Mouse (Mus musculus) hindbrain, embryonic 13.5 days (tissue): ENCODE measurements around the gene Borcs6. TPM values are rescaled to one million over a fixed set of nuclear protein-coding genes. Genes with fewer than 3 reads are reported as not detected.
"Not testable (repeated sequence)": the region's sequence is repeated elsewhere in the genome, so short reads cannot be mapped to it uniquely, and the experiment has no call there.

Source experiments
- ATAC-seq: fragments of 200-750 bp; cut with Nextera tagmentation; 2 replicates; pipeline ENCODE4 v1.8.0; 2017; ENCODE audit warnings: moderate TSS enrichment; ENCODE audit not compliant: low FRiP score
- H3K27ac ChIP-seq: fragments of 300-500 bp; sonication (generic); 2 replicates; pipeline ENCODE4 v1.5.1; 2015; ENCODE audit warnings: inconsistent platforms, mild to moderate bottlenecking, moderate library complexity
- H3K27me3 ChIP-seq: fragments of 300-500 bp; sonication (generic); 2 replicates; pipeline ENCODE4 v1.6.1; 2015; ENCODE audit warnings: mild to moderate bottlenecking, inconsistent platforms
- H3K36me3 ChIP-seq: fragments of 300-500 bp; sonication (generic); 2 replicates; pipeline ENCODE4 v1.6.1; 2015; ENCODE audit warnings: mild to moderate bottlenecking, inconsistent platforms
- H3K4me1 ChIP-seq: fragments of 300-500 bp; sonication (generic); replicated peaks from 2 replicates; pipeline ENCODE4 v1.6.1; 2015; ENCODE audit warnings: inconsistent platforms
- H3K4me2 ChIP-seq: fragments of 300-500 bp; sonication (generic); 2 replicates; pipeline ENCODE4 v1.6.1; 2015; ENCODE audit warnings: inconsistent platforms, mild to moderate bottlenecking, moderate library complexity
- H3K4me3 ChIP-seq: fragments of 300-500 bp; sonication (generic); 2 replicates; pipeline ENCODE4 v1.5.1; 2015; ENCODE audit warnings: mild to moderate bottlenecking, inconsistent platforms
- H3K9ac ChIP-seq: fragments of 300-500 bp; sonication (generic); 2 replicates; pipeline ENCODE4 v1.6.1; 2015; ENCODE audit warnings: mild to moderate bottlenecking, inconsistent platforms
- H3K9me3 ChIP-seq: fragments of 300-500 bp; sonication (generic); 2 replicates; pipeline ENCODE4 v1.6.1; 2016; ENCODE audit warnings: inconsistent platforms
- WGBS: fragments of 180-500 bp; shearing (Covaris S2); methylation state at CpG from one replicate; pipeline ENCODE4 v1.1.7; 2015; 5-methylcytosine and 5-hydroxymethylcytosine counted together
- polyA plus RNA-seq: library from polyadenylated mRNA; unstranded; fragments of >200 nt; fragmentation: Nextera tagmentation; extraction: Ambion mirVana; gene quantifications from 2 replicates; pipeline ENCODE4 v1.2.1, GENCODE M21; 2015

Gene Borcs6
- polyA plus RNA-seq, 1 experiment from 2014 or later: 15.2 TPM

- H3K4me1 ChIP-seq: peaks cover 45% of the 10 kb centered on the region
- no peaks in the 10 kb centered on the region for H3K27me3 ChIP-seq
- WGBS: 60% methylated on average over 2 of the region's 2 CpGs
- H3K27ac ChIP-seq: peak overlapping the region; percentile 98
- 0 out of 2 replicates have a peak overlapping the region, but pooled peaks have one; percentile 24 for H3K9ac ChIP-seq
- H3K4me2 ChIP-seq: peak overlapping the region; percentile 96
- H3K36me3 ChIP-seq: peaks cover 24% of the 10 kb centered on the region
- H3K9me3 ChIP-seq: no peaks in the 10 kb centered on the region
- no peak for ATAC-seq
- no peak overlapping the region for H3K4me3 ChIP-seq
These were observed 28.1 kb downstream of the Borcs6 start for GRCm38 (mm10) chr11:69087597-69087996.

GRCm38 (mm10) chr11:69088103-69088855, 28.8 kb downstream of the Borcs6 start, which contains the start of gene Vamp2:
Gene Vamp2, plus strand, starts transcription at chr11:69088490.
- H3K27me3 ChIP-seq: no peaks in the 10 kb centered on the region
- 1% methylated on average over 62 of the region's 67 CpGs for WGBS
- no peaks in the 10 kb centered on the region for H3K9me3 ChIP-seq
- peak within 1 kb of the TSS; percentile 100 for H3K9ac ChIP-seq
- H3K4me3 ChIP-seq: peak within 1 kb of the TSS; percentile 98
- peak within 1 kb of the TSS; percentile 98 for H3K27ac ChIP-seq
- H3K4me2 ChIP-seq: peak within 1 kb of the TSS; percentile 96
- H3K36me3 ChIP-seq: peaks cover 28% of the 10 kb centered on the region
- peak; percentile 73 for ATAC-seq
- H3K4me1 ChIP-seq: peaks cover 45% of the 10 kb centered on the region

- peaks cover 28% of the 10 kb centered on the region for H3K36me3 ChIP-seq
- H3K4me2 ChIP-seq: peak overlapping the region; percentile 96
- peak overlapping the region; percentile 98 for H3K27ac ChIP-seq
- H3K9ac ChIP-seq: peak overlapping the region; percentile 100
- H3K4me3 ChIP-seq: peak overlapping the region; percentile 98
- peak; percentile 21 for ATAC-seq
- no peaks in the 10 kb centered on the region for H3K27me3 ChIP-seq
- H3K4me1 ChIP-seq: peaks cover 45% of the 10 kb centered on the region
- no peaks in the 10 kb centered on the region for H3K9me3 ChIP-seq
- 12% methylated on average over 25 of the region's 25 CpGs for WGBS
These were observed 29.5 kb downstream of the Borcs6 start for GRCm38 (mm10) chr11:69088856-69089615.

- H3K9ac ChIP-seq: peak overlapping the region; percentile 100
- peak overlapping the region; percentile 98; the same call in 1 of the 2 replicates for H3K27ac ChIP-seq
- no peak for ATAC-seq
- no peaks in the 10 kb centered on the region for H3K9me3 ChIP-seq
- peaks cover 28% of the 10 kb centered on the region for H3K36me3 ChIP-seq
- H3K4me3 ChIP-seq: peak overlapping the region; percentile 98
- peaks cover 49% of the 10 kb centered on the region for H3K4me1 ChIP-seq
- H3K27me3 ChIP-seq: no peaks in the 10 kb centered on the region
- H3K4me2 ChIP-seq: peak overlapping the region; percentile 96
- 89% methylated on average over 12 of the region's 12 CpGs for WGBS
These were observed 30.2 kb downstream of the Borcs6 start for GRCm38 (mm10) chr11:69089616-69090290.

- Histone ChIP-seq H3K27ac (0 out of 2 replicates have a peak overlapping the region, but pooled peaks have one; percentile 2), H3K4me2 (peak overlapping the region; percentile 96), H3K4me1 (peaks cover 53% of the 10 kb centered on the region), H3K27me3 (no peaks in the 10 kb centered on the region), H3K9me3 (no peaks in the 10 kb centered on the region), H3K9ac (peak overlapping the region; percentile 100), H3K4me3 (peak overlapping the region; percentile 98; the same call in 1 of the 2 replicates), H3K36me3 (peaks cover 28% of the 10 kb centered on the region)
- no peak for ATAC-seq
- WGBS: 65% methylated on average over 5 of the region's 6 CpGs
These were observed 30.9 kb downstream of the Borcs6 start for GRCm38 (mm10) chr11:69090367-69090766.

- no peak overlapping the region for H3K4me3 ChIP-seq
- H3K27me3 ChIP-seq: 0 out of 2 replicates have a peak, but pooled peaks cover 2% of the 10 kb centered on the region
- no peak overlapping the region for H3K4me2 ChIP-seq
- H3K9ac ChIP-seq: no peak overlapping the region
- H3K27ac ChIP-seq: no peak overlapping the region
- ATAC-seq: no peak
- H3K36me3 ChIP-seq: peaks cover 28% of the 10 kb centered on the region
- 70% methylated on average over 7 of the region's 7 CpGs for WGBS
- no peaks in the 10 kb centered on the region for H3K9me3 ChIP-seq
- peaks cover 66% of the 10 kb centered on the region for H3K4me1 ChIP-seq
These were observed 32.3 kb downstream of the Borcs6 start for GRCm38 (mm10) chr11:69091566-69092385.

- no peaks in the 10 kb centered on the region for H3K9me3 ChIP-seq
- H3K27ac ChIP-seq: no peak overlapping the region
- no peak overlapping the region for H3K4me3 ChIP-seq
- no peak for ATAC-seq
- 0 out of 2 replicates have a peak, but pooled peaks cover 2% of the 10 kb centered on the region for H3K27me3 ChIP-seq
- peaks cover 28% of the 10 kb centered on the region for H3K36me3 ChIP-seq
- 9% methylated on average over 3 of the region's 3 CpGs for WGBS
- H3K9ac ChIP-seq: no peak overlapping the region
- peaks cover 68% of the 10 kb centered on the region for H3K4me1 ChIP-seq
- no peak overlapping the region for H3K4me2 ChIP-seq
These were observed 32.9 kb downstream of the Borcs6 start for GRCm38 (mm10) chr11:69092386-69092751.

- WGBS: 93% methylated on average over 4 of the region's 4 CpGs
- Histone ChIP-seq H3K36me3 (peaks cover 28% of the 10 kb centered on the region), H3K27me3 (0 out of 2 replicates have a peak, but pooled peaks cover 2% of the 10 kb centered on the region), H3K27ac (no peak overlapping the region), H3K4me1 (peaks cover 68% of the 10 kb centered on the region), H3K9ac (no peak overlapping the region), H3K4me3 (no peak overlapping the region), H3K4me2 (no peak overlapping the region), H3K9me3 (no peaks in the 10 kb centered on the region)
- no peak for ATAC-seq
These were observed 33.4 kb downstream of the Borcs6 start for GRCm38 (mm10) chr11:69092871-69093270.

- not testable (repeated sequence) for H3K9ac ChIP-seq, ATAC-seq
- H3K27ac ChIP-seq: peak overlapping the region; percentile 82; the same call in 1 of the 2 replicates
These were observed 34.3 kb downstream of the Borcs6 start for GRCm38 (mm10) chr11:69093856-69094255.

GRCm38 (mm10) chr11:69094697-69095429, 35.3 kb downstream of the Borcs6 start, which contains the start of gene Per1:
Gene Per1, plus strand, starts transcription at chr11:69095217.
- Histone ChIP-seq H3K9me3 (no peaks in the 10 kb centered on the region), H3K9ac (peak within 1 kb of the TSS; percentile 72), H3K4me3 (peak within 1 kb of the TSS; percentile 47), H3K27me3 (0 out of 2 replicates have a peak, but pooled peaks cover 2% of the 10 kb centered on the region), H3K36me3 (peaks cover 26% of the 10 kb centered on the region), H3K4me1 (peaks cover 76% of the 10 kb centered on the region), H3K27ac (peak within 1 kb of the TSS; percentile 82), H3K4me2 (peak within 1 kb of the TSS; percentile 97)
- ATAC-seq: peak; percentile 92
- WGBS: under 1% methylated on average over 37 of the region's 37 CpGs

More at GRCm38 (mm10) chr11:69093856-69094255, 34.3 kb downstream of the Borcs6 start:
- not testable (repeated sequence) for H3K4me3 ChIP-seq, H3K27me3 ChIP-seq, H3K9me3 ChIP-seq, H3K4me2 ChIP-seq
- peaks cover 75% of the 10 kb centered on the region for H3K4me1 ChIP-seq
- 89% methylated on average over 7 of the region's 7 CpGs for WGBS
- peaks cover 28% of the 10 kb centered on the region for H3K36me3 ChIP-seq
